Mouse (Mus musculus): ENCODE data around the gene Meis2.

The Meis2 gene

GRCm38 (mm10) chr2:116001352-116002138, 64.1 kb downstream of the Meis2 start:
- DNase-seq (ENCODE audit: low read depth in 1 of 2, low spot score in 2 of 2): no peak

DNA sequence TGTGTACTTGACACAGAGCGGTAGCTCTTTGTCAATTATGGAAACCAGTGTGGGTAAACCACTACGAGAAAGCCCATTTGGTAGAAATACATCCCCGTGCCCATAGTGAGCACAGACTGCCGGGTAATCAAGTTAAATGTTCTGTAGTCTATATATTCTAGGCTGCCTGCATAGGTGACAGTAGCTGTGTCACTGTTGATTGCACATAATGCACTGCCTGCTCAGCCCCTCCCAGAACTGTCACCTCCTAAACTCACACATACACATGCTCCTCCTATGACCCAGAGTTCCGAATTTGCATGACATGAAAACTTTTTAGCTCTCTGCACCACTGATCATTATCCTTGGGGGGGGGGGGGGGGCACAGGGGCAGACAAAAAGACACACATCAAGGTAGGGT, 65.1 kb downstream of the Meis2 start:
- DNase-seq (ENCODE audit: low read depth in 1 of 2, low spot score in 2 of 2): no peak

DNA sequence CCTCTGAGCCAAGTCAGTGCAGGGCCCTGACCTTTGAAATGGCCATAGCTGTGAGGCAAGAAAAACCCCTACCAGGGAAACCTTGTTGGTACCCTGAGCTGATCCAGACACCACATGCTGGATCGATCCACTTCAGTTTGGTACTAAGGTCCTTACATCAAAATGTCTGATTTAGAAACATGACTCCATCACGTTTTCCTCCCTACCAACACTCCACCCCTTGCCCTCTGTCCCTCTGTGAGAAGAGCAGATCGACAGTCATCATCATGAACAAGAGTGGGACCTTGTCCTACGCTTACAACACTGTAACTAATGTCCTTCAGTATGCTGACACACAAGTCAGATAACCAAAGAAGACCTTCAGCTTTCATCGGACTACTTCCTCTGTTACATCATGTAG, 66.8 kb downstream of the Meis2 start:
- DNase-seq (ENCODE audit: low read depth in 1 of 2, low spot score in 2 of 2): no peak

- DNase-seq (ENCODE audit: low read depth in 1 of 2, low spot score in 2 of 2): no peak
These were observed 69.2 kb downstream of the Meis2 start for GRCm38 (mm10) chr2:115996438-115996837.

- no peak for DNase-seq (ENCODE audit: low read depth in 1 of 2, low spot score in 2 of 2)
These were observed 71.8 kb downstream of the Meis2 start for GRCm38 (mm10) chr2:115993877-115994276.

GRCm38 (mm10) chr2:115989249-115989648, 76.4 kb downstream of the Meis2 start:
- no peak for DNase-seq (ENCODE audit: low read depth in 1 of 2, low spot score in 2 of 2)

GRCm38 (mm10) chr2:115988448-115988847, 77.2 kb downstream of the Meis2 start:
- DNase-seq (ENCODE audit: low read depth in 1 of 2, low spot score in 2 of 2): no peak

DNA sequence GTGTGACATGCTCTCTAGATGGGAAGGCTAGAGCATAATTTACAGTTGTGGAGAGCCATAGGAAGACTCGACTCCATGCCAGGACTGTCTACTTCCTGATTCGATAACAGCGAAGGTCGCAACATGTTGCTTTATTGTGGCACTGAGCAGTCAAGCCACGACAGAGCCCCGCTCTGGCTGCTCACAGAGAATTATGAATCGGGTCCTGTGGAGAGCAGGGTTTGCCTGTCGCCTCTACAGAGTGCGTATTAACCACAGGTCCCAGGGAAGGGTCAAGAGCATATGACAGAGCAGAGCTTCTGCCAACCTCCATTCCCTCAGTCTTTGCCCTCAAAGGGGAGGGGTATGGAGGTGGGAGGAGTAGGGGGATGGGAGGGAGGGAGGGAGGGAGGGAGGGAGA, 80.7 kb downstream of the Meis2 start:
- DNase-seq (ENCODE audit: low read depth in 1 of 2, low spot score in 2 of 2): no peak

DNA sequence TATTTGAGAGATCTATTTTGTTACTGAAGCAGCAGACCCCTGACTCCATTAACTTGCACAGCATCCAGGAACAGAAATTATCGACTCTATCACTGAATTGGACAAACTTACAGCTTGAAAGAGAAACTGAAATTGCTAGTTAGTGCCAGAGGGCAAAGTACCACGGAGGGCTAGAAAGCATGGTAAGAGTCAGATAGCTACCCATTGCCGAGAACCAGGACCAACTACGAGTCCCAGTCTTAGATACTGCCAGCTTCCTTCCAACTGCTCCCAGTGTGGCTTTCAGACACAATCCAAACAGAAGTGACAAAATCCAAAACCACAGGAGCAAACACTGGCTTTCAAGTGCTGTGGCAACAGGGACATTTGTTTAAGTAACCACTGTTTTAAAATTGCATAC, 81.2 kb downstream of the Meis2 start:
- DNase-seq (ENCODE audit: low read depth in 1 of 2, low spot score in 2 of 2): no peak

DNA sequence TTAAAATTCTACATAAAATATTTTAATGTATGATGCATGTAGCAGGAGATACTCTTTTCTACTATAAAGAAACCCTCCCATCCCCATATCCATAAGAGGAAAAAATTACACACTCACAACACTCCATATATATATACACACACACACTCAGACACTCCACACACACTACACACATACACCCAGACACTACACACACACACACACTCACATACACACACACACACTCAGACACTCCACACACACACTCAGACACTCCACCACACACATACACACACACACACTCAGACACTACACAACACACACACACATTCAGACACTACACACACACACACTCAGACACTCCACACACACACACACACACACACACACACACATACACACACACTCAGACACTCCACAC, 85.1 kb downstream of the Meis2 start:
- no peak for DNase-seq (ENCODE audit: low read depth in 1 of 2, low spot score in 2 of 2)

DNA sequence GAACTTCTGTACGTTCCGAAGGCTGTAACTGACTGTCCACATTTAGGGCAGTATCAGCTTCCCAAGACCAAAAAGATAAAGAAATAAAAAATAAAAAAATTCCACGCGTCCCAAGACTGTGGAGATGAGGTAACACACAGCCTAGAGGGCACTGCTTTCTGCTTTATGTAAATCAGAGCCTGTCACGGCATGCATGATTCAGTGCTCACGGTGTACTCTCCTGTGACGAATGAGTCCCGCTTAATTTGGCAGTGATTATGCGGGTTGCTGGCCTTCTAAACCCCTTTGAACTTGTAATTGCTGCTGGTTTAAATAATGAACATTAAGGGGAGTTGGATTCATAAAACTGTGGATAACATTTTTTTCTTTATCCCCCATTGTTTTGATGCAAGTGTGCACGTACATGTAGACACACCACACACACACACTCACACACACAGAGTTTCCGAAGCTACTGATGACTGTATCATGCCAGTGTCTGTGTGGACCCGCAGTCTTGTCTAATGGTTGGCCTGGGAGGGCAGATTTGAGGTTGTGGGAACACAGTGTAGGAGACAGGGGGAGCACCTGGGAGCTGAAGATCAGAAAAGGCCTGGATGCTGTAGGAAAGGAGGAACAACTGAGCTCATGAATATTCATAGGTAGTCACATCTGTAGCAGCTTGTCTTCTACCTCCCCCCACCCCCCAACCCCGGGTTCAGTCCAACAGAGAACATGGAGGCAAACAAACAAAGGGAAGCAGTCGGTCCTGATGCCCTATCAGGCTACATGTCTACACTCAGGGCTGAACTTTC, 85.8 kb downstream of the Meis2 start:
- DNase-seq (ENCODE audit: low read depth in 1 of 2, low spot score in 2 of 2): no peak

DNA sequence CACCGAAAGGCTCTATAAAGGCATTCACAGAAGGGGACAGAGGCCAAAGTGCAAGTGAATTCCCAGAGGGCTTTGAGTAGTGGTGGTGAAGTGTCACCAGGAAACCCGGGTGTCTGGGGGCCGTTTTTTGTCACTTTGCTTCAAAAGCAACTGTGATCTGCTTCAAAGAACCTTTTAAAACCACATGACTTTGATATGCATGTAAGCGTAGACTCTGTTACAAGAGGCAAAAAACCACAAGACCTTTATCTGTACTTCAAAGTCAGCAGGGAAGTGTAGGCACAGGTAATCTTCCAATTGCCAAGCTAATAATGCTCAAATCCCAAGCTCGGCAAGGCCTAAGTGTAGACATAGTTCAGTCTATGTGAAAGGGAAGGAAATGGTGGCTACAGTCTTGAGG, 87.0 kb downstream of the Meis2 start:
- no peak for DNase-seq (ENCODE audit: low read depth in 1 of 2, low spot score in 2 of 2)

GRCm38 (mm10) chr2:115971296-115971805, 94.3 kb downstream of the Meis2 start:
- no peak for DNase-seq (ENCODE audit: low read depth in 1 of 2, low spot score in 2 of 2)

GRCm38 (mm10) chr2:115970091-115970820, 95.4 kb downstream of the Meis2 start:
- no peak for DNase-seq (ENCODE audit: low read depth in 1 of 2, low spot score in 2 of 2)

DNA sequence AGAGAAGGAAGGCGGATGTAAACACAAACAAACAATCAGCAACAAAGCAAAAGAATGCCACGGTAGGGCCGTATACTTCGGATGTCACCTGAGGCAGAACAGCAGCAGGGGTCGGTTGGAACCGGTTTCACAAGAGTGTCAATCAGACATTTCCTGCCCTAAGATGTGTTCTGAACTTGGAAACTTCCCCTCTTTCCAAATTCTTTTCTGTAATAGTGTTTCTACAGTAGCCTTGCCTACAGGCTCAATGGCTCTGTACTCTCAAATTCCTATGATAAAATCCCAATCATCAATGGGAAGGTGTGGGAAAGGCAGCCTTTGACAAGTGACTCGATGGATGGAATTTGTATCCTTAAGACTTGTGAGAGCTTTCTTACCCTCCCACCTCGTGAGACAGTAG, 96.4 kb downstream of the Meis2 start:
- no peak for DNase-seq (ENCODE audit: low read depth in 1 of 2, low spot score in 2 of 2)

- DNase-seq (ENCODE audit: low read depth in 1 of 2, low spot score in 2 of 2): no peak
These were observed 100.7 kb downstream of the Meis2 start for GRCm38 (mm10) chr2:115964911-115965310.

GRCm38 (mm10) chr2:115963293-115963835, 102.3 kb downstream of the Meis2 start:
- DNase-seq (ENCODE audit: low read depth in 1 of 2, low spot score in 2 of 2): no peak

DNA sequence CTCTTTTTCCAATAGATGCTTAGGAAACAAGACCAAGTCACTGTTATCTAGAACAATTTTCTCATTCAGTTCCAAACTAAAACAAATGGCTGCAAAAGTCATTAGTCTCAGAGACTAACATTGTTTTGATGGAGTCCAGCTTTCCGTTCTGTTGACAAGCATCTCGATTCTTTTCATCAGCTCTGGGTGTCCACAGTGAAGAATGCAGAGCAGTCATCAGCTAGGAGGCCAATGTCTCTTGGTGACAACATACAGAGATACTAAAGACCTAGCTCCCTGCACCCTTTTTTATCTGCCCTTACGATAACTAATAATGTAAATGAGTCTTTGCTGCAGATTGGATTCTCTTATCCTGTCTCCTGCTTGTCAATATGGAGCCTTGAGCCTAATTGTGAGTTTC, 102.9 kb downstream of the Meis2 start:
- no peak for DNase-seq (ENCODE audit: low read depth in 1 of 2, low spot score in 2 of 2)

DNA sequence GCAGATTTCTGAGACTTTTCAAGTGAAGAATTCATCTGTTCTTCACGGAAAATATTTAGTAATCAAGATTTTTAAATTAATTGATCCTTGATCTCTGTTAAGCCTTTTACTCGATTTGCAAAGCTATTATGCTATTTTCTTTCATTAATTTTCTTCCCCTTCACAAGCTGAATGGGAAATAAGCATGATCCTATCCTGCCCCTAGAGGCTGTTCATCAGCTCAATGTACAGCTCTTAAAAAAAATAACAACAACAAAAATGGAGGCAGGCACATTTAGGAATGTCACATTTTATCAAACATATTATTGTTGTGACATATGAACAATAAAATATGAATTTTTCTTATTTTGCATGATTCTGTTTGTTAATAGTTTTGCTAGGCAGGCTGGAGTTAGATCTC, 103.5 kb downstream of the Meis2 start:
- no peak for DNase-seq (ENCODE audit: low read depth in 1 of 2, low spot score in 2 of 2)

- no peak for DNase-seq (ENCODE audit: low read depth in 1 of 2, low spot score in 2 of 2)
These were observed 105.0 kb downstream of the Meis2 start for GRCm38 (mm10) chr2:115960615-115961014.

DNA sequence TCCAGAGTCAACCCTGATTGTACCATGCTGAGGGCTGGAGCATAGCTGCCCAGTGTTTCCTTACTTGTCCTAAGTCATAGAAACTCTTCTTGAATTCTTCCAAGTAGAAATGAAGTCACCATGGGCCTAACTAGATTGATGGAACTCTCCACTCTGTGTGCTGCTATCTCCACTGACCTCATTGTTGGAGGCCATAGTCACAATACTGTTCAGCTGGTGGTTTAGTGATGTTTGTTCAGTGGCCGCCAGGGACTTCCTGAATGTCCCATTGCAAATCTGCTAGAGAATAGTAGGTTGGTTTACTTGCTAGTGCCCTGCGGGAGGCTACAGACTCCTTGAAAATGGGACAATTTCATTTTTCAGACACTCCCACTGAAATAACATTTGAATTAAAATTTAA, 108.9 kb downstream of the Meis2 start:
- no peak for DNase-seq (ENCODE audit: low read depth in 1 of 2, low spot score in 2 of 2)
